Mouse (Mus musculus): Measurements from ENCODE around the gene Entpd5. TPM values are rescaled to one million over a fixed set of nuclear protein-coding genes. Genes with fewer than 3 reads are reported as not detected.
"Not testable (repeated sequence)": the region's sequence is repeated elsewhere in the genome, so short reads cannot be mapped to it uniquely, and the experiment has no call there.

The Entpd5 gene
- polyA plus RNA-seq, 1 experiment from 2014 or later = 19.6 TPM

DNA sequence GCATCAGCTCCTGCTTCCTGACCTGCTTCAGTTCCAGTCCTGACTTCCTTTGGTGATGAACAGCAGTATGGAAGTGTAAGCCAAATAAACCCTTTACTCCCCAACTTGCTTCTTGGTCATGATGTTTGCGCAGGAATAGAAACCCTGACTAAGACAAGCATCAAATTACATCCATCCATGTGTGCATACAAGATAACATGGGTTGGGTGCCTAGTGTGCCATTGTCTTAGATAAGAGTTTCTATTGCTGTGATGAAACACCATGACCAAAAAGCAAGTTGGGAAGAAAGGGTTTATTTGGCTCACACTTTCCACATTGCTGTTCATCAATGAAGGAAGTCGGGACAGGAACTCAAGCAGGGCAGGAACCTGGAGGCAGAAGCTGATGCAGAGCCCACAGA is 50.1 kb downstream of the Entpd5 start:
- not testable (repeated sequence) for H3K9me3 ChIP-seq (ENCODE audit: control insufficient read depth, low read length); H3K36me3 ChIP-seq (ENCODE audit: control insufficient read depth, insufficient read depth, low read length); ATAC-seq (replicated peaks; ENCODE audit: low FRiP score, low TSS enrichment, low read depth); H3K4me2 ChIP-seq (ENCODE audit: low read length); H3K4me3 ChIP-seq (ENCODE audit: low read depth, low read length); H3K9ac ChIP-seq (ENCODE audit: low read length); H3K27ac ChIP-seq (ENCODE audit: low read depth); H3K27me3 ChIP-seq (replicated peaks; ENCODE audit: control insufficient read depth, insufficient read depth, low read length); DNase-seq (ENCODE audit: low spot score)
- 87% methylated on average over 2 of the region's 2 CpGs for WGBS
- peaks cover 13% of the 10 kb centered on the region for H3K4me1 ChIP-seq (replicated peaks; ENCODE audit: control insufficient read depth, insufficient read depth, low read length)

DNA sequence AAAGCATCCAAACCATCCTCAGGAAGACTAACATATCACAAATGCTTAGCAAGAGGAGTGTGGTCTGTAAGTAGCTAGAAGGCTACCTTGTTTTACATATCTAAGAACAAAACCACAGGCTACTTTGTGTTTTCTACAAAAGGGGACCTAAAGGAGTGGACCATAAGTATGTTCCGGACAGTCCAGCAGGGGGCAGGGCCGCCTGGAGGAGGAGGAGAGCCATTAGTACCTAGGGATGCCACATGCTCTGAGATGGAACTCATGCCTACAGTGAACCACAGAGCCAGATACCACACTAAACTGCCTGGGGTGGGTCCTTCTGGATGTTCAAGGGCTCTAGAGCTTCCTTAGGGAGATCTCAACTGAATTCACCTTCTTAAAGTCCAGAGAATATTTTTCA is 61.6 kb downstream of the Entpd5 start:
- DNase-seq (ENCODE audit: low spot score) = peak; percentile 60
- Histone ChIP-seq H3K27ac (ENCODE audit: low read depth) (no peak overlapping the region), H3K4me3 (ENCODE audit: low read depth, low read length) (no peak overlapping the region), H3K4me2 (ENCODE audit: low read length) (no peak overlapping the region), H3K9ac (ENCODE audit: low read length) (no peak overlapping the region), H3K27me3 (replicated peaks; ENCODE audit: control insufficient read depth, insufficient read depth, low read length) (no peaks in the 10 kb centered on the region), H3K36me3 (ENCODE audit: control insufficient read depth, insufficient read depth, low read length) (peaks cover 42% of the 10 kb centered on the region), H3K4me1 (replicated peaks; ENCODE audit: control insufficient read depth, insufficient read depth, low read length) (no peaks in the 10 kb centered on the region), H3K9me3 (ENCODE audit: control insufficient read depth, low read length) (no peaks in the 10 kb centered on the region)
- ATAC-seq (replicated peaks; ENCODE audit: low FRiP score, low TSS enrichment, low read depth) = no peak
- WGBS = 59% methylated on average over 2 of the region's 2 CpGs

DNA sequence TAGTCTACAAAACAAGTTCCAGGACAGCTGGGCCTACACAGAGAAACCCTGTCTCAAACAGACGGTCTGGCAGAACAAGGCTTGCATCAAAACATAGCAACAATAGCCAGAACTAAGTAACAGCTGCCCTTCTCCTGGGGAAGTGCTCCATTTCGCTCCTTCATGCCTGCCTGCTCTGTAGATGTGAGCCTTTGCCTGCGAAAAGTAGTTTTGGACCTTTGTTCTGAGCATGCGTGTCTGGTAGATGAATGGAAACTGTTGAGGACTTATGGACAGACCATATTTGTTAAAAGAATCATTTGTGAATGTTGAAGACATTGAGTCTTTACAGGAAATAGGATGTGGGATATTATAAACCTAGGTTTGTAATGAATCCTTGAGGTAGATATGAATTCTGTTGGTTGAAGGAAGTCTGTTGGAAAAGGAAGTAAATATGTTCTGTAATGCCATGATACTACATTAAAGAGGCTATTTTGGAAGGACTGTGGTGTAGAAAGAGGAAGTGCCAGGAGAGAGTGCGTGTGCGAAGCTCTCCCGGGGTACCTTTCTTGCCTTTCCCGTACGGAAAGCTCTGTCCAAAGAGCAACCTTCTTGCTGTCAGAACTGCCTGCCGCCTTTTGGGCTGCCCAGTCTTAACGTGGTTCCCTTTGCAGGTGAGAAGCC is 71.7 kb downstream of the Entpd5 start:
- H3K36me3 ChIP-seq (ENCODE audit: control insufficient read depth, insufficient read depth, low read length) = peaks cover 86% of the 10 kb centered on the region
- H3K4me2 ChIP-seq (ENCODE audit: low read length) = no peak overlapping the region
- 90% methylated on average over 11 of the region's 11 CpGs for WGBS
- H3K9me3 ChIP-seq (ENCODE audit: control insufficient read depth, low read length) = no peaks in the 10 kb centered on the region
- DNase-seq (ENCODE audit: low spot score) (no peak), ATAC-seq (replicated peaks; ENCODE audit: low FRiP score, low TSS enrichment, low read depth) (no peak)
- H3K9ac ChIP-seq (ENCODE audit: low read length) = no peak overlapping the region
- no peak overlapping the region for H3K27ac ChIP-seq (ENCODE audit: low read depth)
- H3K4me1 ChIP-seq (replicated peaks; ENCODE audit: control insufficient read depth, insufficient read depth, low read length) = no peaks in the 10 kb centered on the region
- H3K27me3 ChIP-seq (replicated peaks; ENCODE audit: control insufficient read depth, insufficient read depth, low read length) = no peaks in the 10 kb centered on the region
- no peak overlapping the region for H3K4me3 ChIP-seq (ENCODE audit: low read depth, low read length)

DNA sequence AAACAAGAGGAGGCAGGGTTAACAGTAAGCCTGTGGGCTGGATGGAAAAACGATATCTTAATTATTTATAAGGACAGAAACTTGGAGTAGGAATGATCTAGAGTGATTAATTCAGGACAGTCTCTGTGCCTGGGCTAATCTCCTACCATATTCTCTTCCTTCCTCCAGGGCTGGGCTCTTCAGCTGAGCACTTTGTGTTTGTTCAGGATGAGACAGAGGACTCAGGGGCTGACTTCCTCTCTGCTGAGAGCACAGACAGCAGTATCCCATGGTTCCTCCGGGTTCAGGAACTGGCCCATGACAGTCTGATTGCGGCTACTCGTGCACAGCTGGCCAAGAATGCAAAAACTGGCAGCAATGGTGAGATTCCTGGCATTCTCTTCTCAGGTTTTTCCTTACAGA is 81.7 kb downstream of the Entpd5 start:
- no peaks in the 10 kb centered on the region for H3K4me1 ChIP-seq (replicated peaks; ENCODE audit: control insufficient read depth, insufficient read depth, low read length)
- ATAC-seq (replicated peaks; ENCODE audit: low FRiP score, low TSS enrichment, low read depth) = no peak
- H3K9me3 ChIP-seq (ENCODE audit: control insufficient read depth, low read length) = no peaks in the 10 kb centered on the region
- H3K4me2 ChIP-seq (ENCODE audit: low read length) = no peak overlapping the region
- no peak for DNase-seq (ENCODE audit: low spot score)
- peaks cover 74% of the 10 kb centered on the region for H3K36me3 ChIP-seq (ENCODE audit: control insufficient read depth, insufficient read depth, low read length)
- H3K4me3 ChIP-seq (ENCODE audit: low read depth, low read length) = no peak overlapping the region
- H3K27ac ChIP-seq (ENCODE audit: low read depth) = no peak overlapping the region
- H3K27me3 ChIP-seq (replicated peaks; ENCODE audit: control insufficient read depth, insufficient read depth, low read length) = no peaks in the 10 kb centered on the region
- no peak overlapping the region for H3K9ac ChIP-seq (ENCODE audit: low read length)
- whole genome bisulfite sequencing = 59% methylated on average over 4 of the region's 4 CpGs

Other genes with a start within 250 kb of the Entpd5 start
- gene Elmsan1, start 190.1 kb downstream of the Entpd5 start, polyA plus RNA-seq (2014; fragmentation: Nextera tagmentation; extraction: Ambion mirVana) = 8.2 and 8.8 TPM in 2 replicates
- 26.1 and 30.4 TPM in 2 replicates for gene Ptgr2, start 123.8 kb downstream of the Entpd5 start, polyA plus RNA-seq (2014; fragmentation: Nextera tagmentation; extraction: Ambion mirVana)
- 66.0 and 79.7 TPM in 2 replicates for gene Zfp410, start 92.2 kb downstream of the Entpd5 start, polyA plus RNA-seq (2014; fragmentation: Nextera tagmentation; extraction: Ambion mirVana)
- 50.7 and 52.2 TPM in 2 replicates for gene Coq6, start 47.4 kb downstream of the Entpd5 start, polyA plus RNA-seq (2014; fragmentation: Nextera tagmentation; extraction: Ambion mirVana)
- gene Fam161b, start 47.2 kb downstream of the Entpd5 start, polyA plus RNA-seq (2014; fragmentation: Nextera tagmentation; extraction: Ambion mirVana) = 2.5 and 2.6 TPM in 2 replicates
- gene Bbof1, start within 50 bp of the Entpd5 start, polyA plus RNA-seq (2014; fragmentation: Nextera tagmentation; extraction: Ambion mirVana) = 0.99 and 1.2 TPM in 2 replicates
- 21.4 and 23.1 TPM in 2 replicates for gene Rnf113a2, start 8.2 kb upstream of the Entpd5 start, polyA plus RNA-seq (2014; fragmentation: Nextera tagmentation; extraction: Ambion mirVana)
- 29.5 and 33.1 TPM in 2 replicates for gene Aldh6a1, start 42.0 kb upstream of the Entpd5 start, polyA plus RNA-seq (2014; fragmentation: Nextera tagmentation; extraction: Ambion mirVana)
- gene Lin52, start 42.4 kb upstream of the Entpd5 start, polyA plus RNA-seq (2014; fragmentation: Nextera tagmentation; extraction: Ambion mirVana) = 18.0 and 18.2 TPM in 2 replicates
- not detected in 2 replicates for gene Vsx2, start 160.7 kb upstream of the Entpd5 start, polyA plus RNA-seq (2014; fragmentation: Nextera tagmentation; extraction: Ambion mirVana)
- gene Abcd4, start 208.4 kb upstream of the Entpd5 start, polyA plus RNA-seq (2014; fragmentation: Nextera tagmentation; extraction: Ambion mirVana) = 10.3 and 12.8 TPM in 2 replicates
- gene Vrtn, start 232.0 kb upstream of the Entpd5 start, polyA plus RNA-seq (2014; fragmentation: Nextera tagmentation; extraction: Ambion mirVana) = not detected in 2 replicates

Measured in intestine, embryonic 14.5 days (tissue).